Mouse (Mus musculus): ENCODE data around the gene Mbtps2.

DNA sequence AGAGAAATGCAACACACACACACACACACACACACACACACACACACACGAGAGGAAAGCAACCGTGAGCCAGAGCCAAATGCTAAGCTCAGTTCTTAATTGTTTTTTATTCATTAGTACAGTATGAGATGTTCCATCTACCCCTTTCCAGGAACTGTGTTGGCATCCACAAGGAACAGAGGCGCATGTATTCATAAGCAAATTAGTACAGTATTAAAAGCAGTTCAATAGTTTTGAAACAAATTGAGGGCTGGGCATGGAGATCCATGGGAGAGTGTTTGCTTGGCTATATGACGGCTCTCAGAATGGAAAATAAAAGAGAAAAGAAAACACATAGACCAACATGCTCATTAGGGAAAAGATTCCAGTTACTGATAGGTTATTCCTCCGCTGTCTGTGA lies 44.3 kb upstream of the Mbtps2 start:
- TF ChIP-seq CTCF (IDR thresholded peaks at IDR 0.05) (no peak), EP300 (IDR thresholded peaks at IDR 0.05) (no peak)
